Mouse (Mus musculus) left cerebral cortex, postnatal 14 days (tissue): Measurements from ENCODE around the gene Vwf. TPM values are rescaled to one million over a fixed set of nuclear protein-coding genes. Genes with fewer than 3 reads are reported as not detected.

Experiments used
- DNase-seq, 2 experiments: peaks; one replicate each; pipeline ENCODE4 v3.0.0; 2021 to 2022; ENCODE audit warnings: low spot score in 2 of 2, mixed read lengths in 1 of 2
- intact Hi-C: fragments of 180-260 bp; cut with DNase I; formaldehyde crosslinking; loops from one replicate; pipeline ENCODE4 v1.15.1; 2025
- total RNA-seq, 2 experiments: library from RNA; stranded (reverse); gene quantifications; 2 replicates each; pipeline ENCODE4 v1.2.3; 2021

The Vwf gene
- total RNA-seq, 2 experiments from 2014 or later = 25.5 to 31.3 TPM

DNA sequence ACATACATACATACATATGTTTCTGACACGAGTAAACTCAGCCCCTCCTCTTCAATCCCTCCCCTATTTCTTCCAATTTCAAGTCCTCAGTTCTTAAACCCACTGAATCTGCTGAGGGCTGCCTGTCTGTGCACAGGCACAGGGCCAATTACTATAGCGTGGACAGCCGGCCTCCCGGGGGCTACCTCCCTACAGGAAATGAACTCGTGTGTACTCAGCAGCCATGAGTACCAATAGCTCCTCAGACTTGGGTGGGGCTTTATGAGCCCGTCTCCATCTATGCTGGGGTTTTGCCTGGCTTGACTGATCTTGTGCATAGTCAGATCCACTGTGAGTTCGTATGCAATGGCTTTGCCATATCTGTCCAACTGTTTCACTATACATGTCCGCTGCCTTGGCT, 7.2 kb upstream of the Vwf start:
- intact Hi-C loops = no loop called here
- DNase-seq = no peak

DNA sequence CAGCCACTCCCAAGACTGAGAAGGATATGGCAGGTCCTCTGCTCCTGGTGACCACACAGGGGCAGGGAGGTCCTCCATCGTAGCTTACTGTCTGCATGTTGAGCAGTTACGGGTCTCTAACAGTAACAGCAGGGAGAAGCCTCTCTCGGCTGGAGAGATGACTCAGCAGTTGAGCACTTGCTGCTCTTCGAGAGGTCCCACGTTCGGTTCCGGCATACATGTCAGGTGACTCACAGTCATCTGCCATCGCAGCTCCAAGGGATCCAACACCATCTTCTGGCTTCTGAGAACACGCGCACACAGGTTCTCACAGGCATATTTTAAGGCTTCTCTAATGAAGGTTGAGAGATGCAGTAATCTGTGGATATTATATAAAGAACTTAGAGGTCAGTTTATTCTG, 6.4 kb upstream of the Vwf start:
- no peak for DNase-seq
- intact Hi-C loops = no loop called here

DNA sequence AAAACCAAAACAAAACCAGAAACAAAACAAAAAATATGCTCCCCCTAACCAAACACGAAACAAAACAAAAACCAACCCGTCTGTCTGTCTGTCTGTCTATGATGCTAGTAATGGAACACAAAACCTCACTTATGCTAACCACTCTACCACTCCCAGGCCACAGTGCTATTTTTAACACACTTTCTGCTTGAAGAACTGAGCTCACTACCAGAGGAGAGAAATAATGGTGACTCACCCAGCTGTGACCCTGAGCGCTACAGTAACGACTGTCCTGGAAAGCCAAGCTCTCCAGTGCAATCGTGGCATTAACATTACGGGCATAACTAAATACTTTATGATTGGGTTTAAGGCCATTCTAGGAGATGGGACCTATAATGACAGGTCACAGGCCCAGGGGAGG, 5.7 kb upstream of the Vwf start:
- no peak for DNase-seq
- intact Hi-C loops = no loop called here

DNA sequence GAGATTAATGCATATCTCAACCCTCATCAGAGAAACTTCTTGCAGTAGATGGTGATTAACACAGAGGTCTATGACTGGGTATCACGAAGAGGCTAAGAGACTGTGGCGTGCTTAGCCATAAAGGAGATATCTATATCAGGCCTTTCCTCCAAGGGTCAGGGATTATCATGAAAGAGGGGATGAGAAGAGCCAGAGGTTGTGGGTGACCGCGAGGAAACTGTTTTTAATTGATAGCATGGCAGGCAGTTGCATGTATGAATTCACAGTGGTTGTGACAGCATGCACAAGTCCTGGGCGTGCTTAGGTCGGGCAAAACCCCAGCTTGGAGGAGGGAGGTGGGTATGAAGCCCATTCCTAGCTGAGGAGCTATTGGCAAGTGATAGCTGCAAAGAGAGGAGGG, 5.3 kb upstream of the Vwf start:
- intact Hi-C loops = no loop called here
- no peak for DNase-seq

DNA sequence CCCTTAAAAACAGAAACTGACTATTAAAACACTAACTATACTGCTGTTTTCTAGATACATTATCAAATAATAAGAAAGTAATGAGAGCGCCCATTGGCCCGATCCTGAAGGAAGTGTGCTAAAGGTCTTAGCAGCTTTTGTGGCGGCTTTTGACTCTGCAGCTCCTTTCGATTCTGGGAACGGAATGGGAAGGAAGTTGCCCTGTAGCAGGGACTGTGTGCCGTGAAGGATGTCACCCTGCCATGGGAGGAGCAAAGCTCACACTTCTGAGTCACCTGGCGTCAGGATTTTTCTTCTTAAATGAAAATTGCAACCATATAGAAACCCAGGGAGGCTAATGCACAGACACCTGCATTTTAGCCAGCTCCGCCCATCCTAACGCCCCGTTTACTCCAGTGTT, 1.8 kb downstream of the Vwf start:
- intact Hi-C loops = no loop called here
- no peak for DNase-seq

DNA sequence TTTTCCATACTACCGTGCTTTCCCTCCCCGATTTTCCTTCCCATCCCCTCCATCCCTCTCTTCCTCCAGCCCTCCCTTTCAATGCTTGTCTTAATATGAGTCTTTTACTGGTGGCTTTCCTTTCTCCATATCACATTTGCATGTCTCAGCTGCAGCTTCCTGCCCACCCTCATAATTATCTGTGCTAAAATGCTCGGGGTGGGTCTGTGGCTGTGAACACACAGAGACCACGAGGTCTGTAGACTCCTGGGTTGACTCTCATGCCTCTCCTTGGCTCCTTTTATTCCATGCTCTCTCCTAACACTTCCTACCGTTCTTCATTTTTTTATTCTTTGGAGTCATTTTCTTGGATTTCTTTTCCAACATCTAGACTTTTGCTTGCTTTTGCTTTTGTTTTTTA, 3.6 kb downstream of the Vwf start:
- intact Hi-C loops = no loop called here
- no peak for DNase-seq

DNA sequence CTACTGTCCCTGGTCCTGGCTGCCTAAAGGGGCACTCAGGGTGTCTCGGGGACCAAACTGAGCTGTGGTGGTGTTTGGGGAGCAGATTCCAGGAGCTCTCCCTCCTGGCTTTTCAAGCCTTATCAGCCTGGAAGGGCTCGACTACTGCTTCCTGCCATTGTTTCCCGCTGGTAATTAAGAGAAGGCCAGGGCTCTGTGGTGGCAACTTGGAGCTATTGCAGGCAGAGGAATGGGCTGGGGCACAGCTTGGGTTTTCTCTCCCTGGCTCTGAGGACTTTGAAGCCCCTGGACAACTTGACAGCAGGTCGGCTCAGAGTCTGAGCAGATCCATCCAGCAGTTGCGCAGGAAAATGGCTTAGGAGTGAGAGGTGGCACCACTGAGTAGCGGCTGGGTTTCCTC, 6.2 kb downstream of the Vwf start:
- no peak for DNase-seq
- intact Hi-C loops = no loop called here

DNA sequence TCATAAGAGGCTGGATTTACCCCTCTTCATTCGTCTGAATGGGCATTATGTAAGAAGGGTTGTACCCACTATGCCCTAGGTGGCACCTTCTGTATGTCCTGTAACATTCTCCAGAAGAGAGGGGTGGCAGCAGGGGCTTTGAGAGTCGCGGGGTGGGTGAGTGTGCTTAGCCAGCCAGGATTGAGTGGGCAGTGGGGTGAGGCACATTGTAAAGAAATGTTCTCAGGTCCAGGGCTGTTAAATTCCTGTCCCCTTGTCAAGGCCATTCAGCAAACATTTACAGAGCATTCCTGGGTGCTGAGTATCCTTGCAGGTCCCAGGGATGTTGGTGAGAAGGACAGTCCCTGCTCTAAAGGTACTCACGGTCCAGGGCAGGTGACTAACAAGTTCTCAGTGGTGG, 7.0 kb downstream of the Vwf start:
- intact Hi-C loops = no loop called here
- DNase-seq = no peak

DNA sequence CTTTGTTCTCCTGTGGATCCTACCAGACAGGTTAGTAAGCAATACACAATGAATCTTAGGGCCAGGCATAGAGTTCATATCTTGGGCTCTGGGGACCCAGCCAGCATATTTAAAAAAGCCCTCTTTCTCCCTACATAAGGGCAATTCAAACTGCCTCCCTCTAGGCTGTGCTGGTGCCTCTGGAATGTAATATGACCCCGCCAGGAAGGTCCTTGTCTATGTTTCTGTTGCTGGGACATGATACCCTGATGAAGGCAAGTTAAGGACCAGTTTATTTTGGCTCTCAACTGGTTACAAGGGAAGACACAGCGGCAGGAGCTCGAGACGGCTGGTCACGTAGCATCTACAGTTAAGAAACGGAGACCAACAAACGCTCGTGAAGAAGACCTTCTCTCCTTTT, 12.3 kb downstream of the Vwf start:
- DNase-seq = no peak
- intact Hi-C loops = no loop called here

DNA sequence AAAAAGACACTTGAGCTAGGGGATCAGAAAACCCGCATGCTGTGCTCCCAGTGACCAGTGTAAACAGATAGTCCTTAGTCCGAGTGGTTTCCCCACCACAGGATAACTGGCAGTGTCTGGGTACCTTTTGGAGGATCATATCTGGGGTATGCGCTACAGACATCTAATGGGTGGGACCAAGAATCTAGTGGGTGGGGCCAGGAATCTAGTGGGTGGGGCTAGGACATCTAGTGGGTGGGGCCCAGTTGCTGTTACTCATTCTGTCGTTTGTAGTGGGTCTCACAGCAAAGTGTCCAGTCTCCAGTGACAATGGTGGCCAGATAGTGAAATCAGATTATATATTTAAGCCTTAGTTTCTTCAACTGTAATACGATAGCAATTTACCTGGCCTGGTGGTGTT, 14.5 kb downstream of the Vwf start:
- intact Hi-C loops = no loop called here
- no peak for DNase-seq

DNA sequence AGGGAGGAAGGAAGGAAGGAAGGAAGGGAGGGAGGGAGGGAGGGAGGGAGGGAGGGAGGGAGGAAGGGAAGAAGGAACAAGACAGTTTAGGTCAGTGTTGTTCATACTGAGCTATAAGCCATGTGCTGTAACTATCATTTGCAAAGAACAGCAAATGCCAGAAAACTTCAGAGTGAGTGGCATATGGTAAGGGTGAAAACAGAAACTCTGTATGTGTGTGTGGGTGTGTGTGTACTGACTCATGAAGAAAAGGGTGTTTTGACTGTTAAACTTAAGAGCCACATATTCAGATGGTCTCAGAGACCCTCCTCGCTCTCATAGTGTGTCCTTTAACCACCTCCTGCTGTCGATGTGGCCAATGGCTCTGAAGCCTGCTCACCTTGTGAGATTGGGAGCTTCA, 14.9 kb downstream of the Vwf start:
- intact Hi-C loops = no loop called here
- DNase-seq = peak; percentile 13 to 17

DNA sequence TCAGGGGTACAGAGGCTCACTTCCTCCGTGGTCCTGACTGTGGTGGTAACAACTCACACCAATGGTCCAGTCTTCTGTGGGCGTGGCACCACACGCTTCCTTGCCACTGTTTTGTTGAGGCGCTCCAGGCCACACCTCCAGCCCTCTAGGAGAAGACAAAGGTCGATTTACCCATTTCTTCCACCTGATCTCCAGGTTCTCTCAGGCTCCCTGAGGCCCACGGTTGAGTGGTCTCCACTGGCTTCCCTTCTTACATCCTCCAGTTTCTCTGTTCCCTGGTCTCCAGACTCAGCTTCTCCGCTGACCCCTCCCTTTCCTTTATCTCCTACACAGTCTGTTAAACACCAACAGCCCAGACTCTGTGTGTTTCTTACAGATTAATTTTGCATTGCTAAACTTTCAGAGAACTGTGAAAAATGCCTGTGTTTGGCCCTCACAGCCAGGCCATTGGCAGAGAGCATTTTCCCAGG, 18.3 kb downstream of the Vwf start:
- intact Hi-C loops = no loop called here

DNA sequence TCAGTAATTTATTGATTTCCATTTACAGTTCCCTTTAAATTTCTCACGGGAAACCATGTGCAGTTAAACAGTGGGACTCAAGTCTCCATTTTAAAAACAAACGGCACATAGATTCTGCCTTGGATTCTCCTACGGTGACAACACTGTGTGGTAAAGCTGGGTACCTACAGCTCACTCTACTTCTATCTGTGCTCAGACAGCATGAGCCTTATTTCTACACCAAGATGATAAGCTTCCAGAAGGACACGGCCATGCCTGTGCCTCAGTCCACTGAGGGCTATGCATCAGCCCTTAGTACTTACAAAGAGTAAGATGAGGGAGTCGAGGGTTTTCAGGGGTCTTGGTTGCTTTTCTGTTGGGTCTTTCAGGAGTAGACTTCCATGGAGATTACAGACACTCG, 18.8 kb downstream of the Vwf start:
- no peak for DNase-seq
- intact Hi-C loops = no loop called here

More for the DNA sequence above, 18.3 kb downstream of the Vwf start:
- no peak for DNase-seq

DNA sequence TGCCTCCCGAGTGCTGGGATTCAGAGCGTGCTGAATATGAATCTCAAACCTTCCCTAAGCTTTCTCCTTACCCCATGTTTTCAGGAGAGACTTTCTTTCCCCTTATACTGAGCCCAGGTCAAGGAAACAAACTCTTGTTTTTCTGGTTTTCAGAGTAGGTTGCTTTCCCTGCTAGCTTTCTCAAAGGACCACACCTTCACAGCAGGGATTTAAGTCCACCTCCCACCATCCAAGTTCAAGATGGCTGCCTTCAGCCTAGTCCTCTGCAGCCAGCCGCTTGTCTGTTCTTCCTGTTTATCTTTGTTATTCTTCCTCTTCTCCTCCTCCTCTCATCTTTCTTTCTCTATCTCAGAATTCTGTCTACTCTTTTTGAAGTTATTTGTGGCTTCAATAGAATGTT, 20.1 kb downstream of the Vwf start:
- intact Hi-C loops = no loop called here

DNA sequence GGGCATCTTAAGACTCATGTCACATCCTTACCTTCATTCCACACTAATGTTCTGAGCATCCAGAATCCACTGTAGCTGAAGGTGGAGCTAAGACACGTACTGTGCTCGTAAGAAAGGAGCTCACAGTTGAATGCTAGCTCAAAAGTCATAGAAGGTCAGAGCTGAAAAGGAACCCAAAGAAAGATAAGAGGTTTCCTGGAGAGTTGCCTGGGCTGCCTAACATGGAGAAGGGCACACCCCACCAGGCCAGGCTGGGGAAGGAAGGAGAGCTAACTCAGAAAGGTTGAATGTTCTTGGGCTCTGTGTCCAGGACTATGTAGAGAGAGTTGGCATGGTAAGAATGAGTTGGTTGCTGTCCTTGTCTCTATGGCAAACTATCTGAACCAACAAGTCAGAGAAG, 21.8 kb downstream of the Vwf start:
- DNase-seq = no peak
- intact Hi-C loops = no loop called here

More for the DNA sequence above, 20.1 kb downstream of the Vwf start:
- no peak for DNase-seq

DNA sequence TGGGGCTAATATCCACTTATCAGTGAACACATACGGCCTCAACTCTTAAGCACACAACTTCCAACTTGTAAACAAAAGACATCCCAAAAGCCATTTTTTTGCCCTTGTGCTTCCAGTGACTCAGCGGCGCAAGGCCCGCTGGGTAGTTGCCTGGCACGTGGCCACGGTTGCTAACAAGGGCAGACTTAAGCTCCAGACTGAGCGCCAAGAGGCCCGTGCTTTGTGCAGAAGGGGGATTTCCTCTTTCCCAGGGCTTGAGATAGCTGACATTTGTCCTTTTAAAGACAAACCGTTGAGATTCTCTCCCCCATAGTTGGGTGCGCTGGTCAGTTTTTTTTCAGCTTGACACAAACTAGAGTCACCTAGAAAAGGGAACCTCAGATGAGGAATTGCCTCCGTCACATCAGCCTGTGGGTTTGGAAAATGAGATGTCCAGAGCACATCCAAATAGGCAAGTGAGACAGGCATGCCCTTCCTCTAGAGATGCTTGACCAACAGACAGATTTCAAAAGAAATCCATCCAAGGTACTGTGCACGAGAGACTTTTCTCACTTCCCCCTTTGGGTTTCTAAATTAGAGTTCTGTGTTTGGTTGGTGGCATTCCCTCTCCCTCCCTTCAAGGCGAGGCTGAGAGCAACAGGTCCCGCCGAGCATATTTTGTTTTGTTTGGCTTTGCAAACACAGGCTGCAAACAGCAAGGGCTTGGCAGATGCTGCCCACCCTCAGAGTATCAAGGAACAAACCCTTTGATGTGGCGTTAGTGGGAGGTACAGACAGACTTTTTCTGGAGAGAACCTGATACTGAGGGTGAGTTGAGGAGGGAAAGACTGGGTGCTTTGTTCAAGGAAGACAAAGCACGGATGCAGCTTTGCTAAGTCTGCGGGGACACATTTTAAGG, 26.0 kb downstream of the Vwf start:
- peak; percentile 71 to 85 for DNase-seq
- intact Hi-C loops = no loop called here

DNA sequence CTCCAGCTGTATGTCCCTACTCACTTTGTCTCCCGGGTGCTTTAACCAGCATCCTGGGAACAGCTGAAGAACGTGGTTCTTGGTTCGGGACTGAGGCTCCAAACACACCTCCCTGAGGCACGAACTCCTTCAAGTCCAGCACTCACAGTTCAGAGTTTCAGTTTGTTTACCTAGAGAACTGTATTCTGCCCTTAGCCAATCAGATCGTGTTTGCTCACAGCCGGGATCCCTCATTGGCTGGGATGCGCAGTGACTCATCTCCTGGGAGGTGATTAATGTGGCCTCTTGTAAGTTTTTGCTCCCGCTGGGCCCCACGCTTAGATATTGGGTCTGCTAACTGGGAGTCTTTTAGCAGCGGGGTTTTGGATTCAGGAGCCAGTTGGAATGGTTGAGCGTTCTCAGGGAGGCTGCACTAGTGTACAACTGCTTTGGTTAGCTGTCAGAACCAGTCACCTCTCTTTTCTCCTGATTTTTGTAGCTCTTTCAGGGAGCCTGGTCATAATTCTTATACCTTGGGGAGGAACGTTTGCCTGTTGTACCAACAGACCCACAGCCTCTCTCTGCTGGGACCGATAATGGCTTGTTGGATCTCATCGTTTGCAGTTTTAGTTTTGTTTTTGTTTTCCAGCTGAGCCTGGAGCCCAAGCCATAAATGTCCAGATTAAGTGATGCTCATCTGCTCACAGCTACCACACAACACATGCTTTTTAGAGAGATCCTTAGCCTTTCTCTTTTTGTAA, 26.8 kb downstream of the Vwf start:
- intact Hi-C loops = no loop called here
- DNase-seq = peak; percentile 52

DNA sequence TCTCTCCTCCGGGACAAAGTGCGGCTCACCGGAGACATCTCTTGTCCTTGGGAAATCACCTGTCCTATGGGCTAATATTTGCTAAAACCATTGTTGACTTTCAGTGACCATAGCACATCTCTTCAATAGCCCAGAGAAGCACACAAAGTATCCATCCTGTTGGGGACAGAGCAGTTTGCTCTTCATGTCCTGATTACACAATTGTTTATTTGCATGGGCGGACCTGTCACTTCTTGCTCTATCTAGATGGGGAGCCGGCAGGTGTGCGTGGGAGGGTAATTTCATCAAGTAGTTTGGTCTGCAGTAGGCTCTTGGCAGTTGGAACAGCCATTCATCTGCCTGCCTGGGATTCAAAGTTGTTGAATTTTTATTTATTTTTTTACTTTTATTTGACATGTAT, 28.5 kb downstream of the Vwf start:
- no peak for DNase-seq
- intact Hi-C loops = no loop called here

DNA sequence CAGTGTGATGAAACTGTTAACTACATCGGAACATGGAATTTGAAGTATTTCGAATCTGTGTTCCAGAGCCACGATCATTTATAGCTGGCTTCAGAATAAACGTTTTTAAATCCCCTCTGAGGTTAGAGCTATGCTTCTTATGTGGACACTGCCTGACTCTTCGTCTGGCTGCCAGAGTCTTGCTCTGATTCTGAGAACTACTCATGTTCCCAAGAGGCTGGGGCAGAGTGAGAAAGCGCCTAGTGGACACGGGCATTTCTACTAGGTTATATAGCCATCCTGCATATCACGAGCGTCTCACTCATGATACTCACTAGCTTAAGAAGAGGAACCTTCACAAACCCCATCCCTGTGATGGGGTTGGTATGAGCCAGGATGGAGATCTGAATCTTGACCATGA, 30.7 kb downstream of the Vwf start:
- intact Hi-C loops = no loop called here
- DNase-seq = no peak

DNA sequence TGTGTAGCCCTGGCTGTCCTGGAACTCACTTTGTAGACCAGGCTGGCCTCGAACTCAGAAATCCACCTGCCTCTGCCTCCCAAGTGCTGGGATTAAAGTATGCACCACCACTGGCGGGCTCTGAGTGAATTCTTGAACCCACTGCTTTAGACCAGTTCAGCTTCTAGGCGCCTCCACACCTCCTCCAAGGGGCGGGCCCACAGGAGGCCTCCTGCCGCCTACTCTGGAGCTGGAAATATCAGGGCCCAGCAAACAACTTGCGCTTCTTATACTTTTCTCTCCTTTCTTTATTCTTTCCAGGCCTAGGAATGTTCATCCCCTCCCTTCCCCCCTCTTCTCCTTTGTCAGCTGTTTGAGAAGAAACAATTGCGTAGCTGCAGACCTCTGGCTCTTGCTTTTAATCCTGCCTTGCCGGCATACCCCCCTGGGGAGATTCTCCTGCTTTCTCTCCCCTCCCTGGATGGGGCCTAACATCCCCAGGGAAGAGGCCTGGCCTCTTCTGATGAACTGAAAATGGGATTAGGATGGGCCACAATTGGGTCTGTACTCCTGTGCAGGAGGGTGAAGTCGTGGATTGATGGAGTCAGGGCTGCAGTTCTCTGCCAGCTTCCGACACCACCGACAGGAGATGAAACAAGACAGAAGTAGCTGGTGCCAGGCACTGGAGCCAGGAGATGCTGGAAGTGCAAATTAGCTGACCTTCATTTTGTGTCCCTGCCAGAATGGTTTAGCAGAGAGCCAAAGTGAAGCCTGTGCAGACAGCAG, 31.5 kb downstream of the Vwf start:
- intact Hi-C loops = no loop called here
- DNase-seq = no peak
